Mouse (Mus musculus) heart, embryonic 15.5 days (tissue): Measurements from ENCODE around the gene Tbc1d10a. TPM values are rescaled to one million over a fixed set of nuclear protein-coding genes. Genes with fewer than 3 reads are reported as not detected.

Experiments
- ATAC-seq: fragments of 200-750 bp; cut with Nextera tagmentation; replicated peaks from 2 replicates; pipeline ENCODE4 v1.8.0; 2017; ENCODE audit warnings: low read depth, moderate TSS enrichment; ENCODE audit not compliant: insufficient number of reproducible peaks, insufficient read depth, low FRiP score
- H3K27ac ChIP-seq: fragments of 300-500 bp; sonication (generic); 2 replicates; pipeline ENCODE4 v1.5.1; 2015; ENCODE audit warnings: mild to moderate bottlenecking, inconsistent platforms
- H3K27me3 ChIP-seq: fragments of 300-500 bp; sonication (generic); 2 replicates; pipeline ENCODE4 v1.6.1; 2015; ENCODE audit warnings: inconsistent platforms
- H3K36me3 ChIP-seq: fragments of 300-500 bp; sonication (generic); 2 replicates; pipeline ENCODE4 v1.6.1; 2015; ENCODE audit warnings: mild to moderate bottlenecking, inconsistent platforms
- H3K4me1 ChIP-seq: fragments of 300-500 bp; sonication (generic); replicated peaks from 2 replicates; pipeline ENCODE4 v1.6.1; 2015; ENCODE audit warnings: inconsistent platforms
- H3K4me2 ChIP-seq: fragments of 300-500 bp; sonication (generic); 2 replicates; pipeline ENCODE4 v1.6.1; 2015; ENCODE audit warnings: inconsistent platforms, mild to moderate bottlenecking, moderate library complexity
- H3K4me3 ChIP-seq: fragments of 300-500 bp; sonication (generic); 2 replicates; pipeline ENCODE4 v1.5.1; 2015; ENCODE audit warnings: mild to moderate bottlenecking, inconsistent platforms
- H3K9ac ChIP-seq: fragments of 300-500 bp; sonication (generic); 2 replicates; pipeline ENCODE4 v1.6.1; 2015; ENCODE audit warnings: mild to moderate bottlenecking, inconsistent platforms
- H3K9me3 ChIP-seq: fragments of 300-500 bp; sonication (generic); replicated peaks from 2 replicates; pipeline ENCODE4 v1.6.1; 2016; ENCODE audit warnings: inconsistent platforms
- WGBS: fragments of 180-500 bp; shearing (Covaris S2); methylation state at CpG from one replicate; pipeline ENCODE4 v1.1.7; 2015; ENCODE audit warnings: mixed read lengths; 5-methylcytosine and 5-hydroxymethylcytosine counted together
- polyA plus RNA-seq: library from polyadenylated mRNA; unstranded; fragments of >200 nt; fragmentation: Nextera tagmentation; extraction: Ambion mirVana; gene quantifications from 2 replicates; pipeline ENCODE4 v1.2.1, GENCODE M21; 2015

Gene Tbc1d10a
- polyA plus RNA-seq, 1 experiment from 2014 or later, result 13.9 TPM

- Histone ChIP-seq H3K9ac (peak within 1 kb of the TSS; percentile 64), H3K4me1 (peaks cover 36% of the 10 kb centered on the region), H3K36me3 (peaks cover 17% of the 10 kb centered on the region), H3K4me2 (peak within 1 kb of the TSS; percentile 95), H3K4me3 (peak within 1 kb of the TSS; percentile 59), H3K27me3 (peaks cover 5% of the 10 kb centered on the region), H3K9me3 (no peaks in the 10 kb centered on the region), H3K27ac (peak within 1 kb of the TSS; percentile 66)
- 2% methylated on average over 52 of the region's 56 CpGs for WGBS
- ATAC-seq, result peak; percentile 80
Measured at GRCm38 (mm10) chr11:4217914-4218629, 31.5 kb downstream of the Tbc1d10a start, which contains the start of gene Castor1. Castor1 (plus strand) TSS chr11:4218225.

GRCm38 (mm10) chr11:4218637-4219036 is 32.0 kb downstream of the Tbc1d10a start:
- H3K4me3 ChIP-seq, result peak overlapping the region; percentile 59
- no peak for ATAC-seq

GRCm38 (mm10) chr11:4219317-4219751 is 32.7 kb downstream of the Tbc1d10a start:
- WGBS, result 7% methylated on average over 2 of the region's 2 CpGs
- H3K4me3 ChIP-seq, result peak overlapping the region; percentile 59; the same call in 1 of the 2 replicates
- peak overlapping the region; percentile 95 for H3K4me2 ChIP-seq
- peaks cover 36% of the 10 kb centered on the region for H3K4me1 ChIP-seq
- no peak for ATAC-seq
- no peaks in the 10 kb centered on the region for H3K9me3 ChIP-seq
- H3K27me3 ChIP-seq, result peaks cover 5% of the 10 kb centered on the region
- no peak overlapping the region for H3K9ac ChIP-seq
- peaks cover 6% of the 10 kb centered on the region; the same call in 1 of the 2 replicates for H3K36me3 ChIP-seq
- peak overlapping the region; percentile 66 for H3K27ac ChIP-seq

More at GRCm38 (mm10) chr11:4218637-4219036, 32.0 kb downstream of the Tbc1d10a start:
- peak overlapping the region; percentile 64 for H3K9ac ChIP-seq
- WGBS, result 8% methylated on average over 6 of the region's 6 CpGs
- peaks cover 12% of the 10 kb centered on the region for H3K36me3 ChIP-seq
- peak overlapping the region; percentile 95 for H3K4me2 ChIP-seq
- peak overlapping the region; percentile 66 for H3K27ac ChIP-seq
- no peaks in the 10 kb centered on the region for H3K9me3 ChIP-seq
- H3K4me1 ChIP-seq, result peaks cover 36% of the 10 kb centered on the region
- H3K27me3 ChIP-seq, result peaks cover 5% of the 10 kb centered on the region

GRCm38 (mm10) chr11:4219908-4220307 is 33.3 kb downstream of the Tbc1d10a start:
- Histone ChIP-seq H3K9ac (no peak overlapping the region), H3K36me3 (0 out of 2 replicates have a peak, but pooled peaks cover under 1% of the 10 kb centered on the region), H3K9me3 (no peaks in the 10 kb centered on the region), H3K4me3 (no peak overlapping the region), H3K27me3 (peaks cover 5% of the 10 kb centered on the region), H3K27ac (no peak overlapping the region), H3K4me2 (no peak overlapping the region), H3K4me1 (peaks cover 36% of the 10 kb centered on the region)
- no peak for ATAC-seq
- 50% methylated on average over 9 of the region's 9 CpGs for WGBS

GRCm38 (mm10) chr11:4220443-4221400 is 34.1 kb downstream of the Tbc1d10a start:
- Histone ChIP-seq H3K4me3 (no peak overlapping the region), H3K9me3 (no peaks in the 10 kb centered on the region), H3K27me3 (peaks cover 5% of the 10 kb centered on the region), H3K27ac (no peak overlapping the region), H3K9ac (no peak overlapping the region), H3K36me3 (no peaks in the 10 kb centered on the region), H3K4me1 (peaks cover 34% of the 10 kb centered on the region), H3K4me2 (no peak overlapping the region)
- 52% methylated on average over 28 of the region's 28 CpGs for WGBS
- no peak for ATAC-seq

GRCm38 (mm10) chr11:4222046-4222950 is 35.7 kb downstream of the Tbc1d10a start:
- 73% methylated on average over 17 of the region's 17 CpGs for WGBS
- Histone ChIP-seq H3K4me2 (no peak overlapping the region), H3K4me1 (peaks cover 21% of the 10 kb centered on the region)

GRCm38 (mm10) chr11:4223393-4224188 is 37.0 kb downstream of the Tbc1d10a start:
- Histone ChIP-seq H3K36me3 (no peaks in the 10 kb centered on the region), H3K4me3 (no peak overlapping the region), H3K27me3 (peaks cover 3% of the 10 kb centered on the region; the same call in 1 of the 2 replicates), H3K9ac (no peak overlapping the region), H3K9me3 (no peaks in the 10 kb centered on the region), H3K4me1 (peaks cover 9% of the 10 kb centered on the region), H3K4me2 (no peak overlapping the region), H3K27ac (no peak overlapping the region)
- no peak for ATAC-seq
- WGBS, result 34% methylated on average over 6 of the region's 7 CpGs

More at GRCm38 (mm10) chr11:4222046-4222950, 35.7 kb downstream of the Tbc1d10a start:
- H3K27me3 ChIP-seq, result peaks cover 5% of the 10 kb centered on the region
- ATAC-seq, result no peak
- H3K9me3 ChIP-seq, result no peaks in the 10 kb centered on the region
- H3K4me3 ChIP-seq, result no peak overlapping the region
- H3K36me3 ChIP-seq, result no peaks in the 10 kb centered on the region
- no peak overlapping the region for H3K27ac ChIP-seq
- no peak overlapping the region for H3K9ac ChIP-seq

GRCm38 (mm10) chr11:4224223-4224622 is 37.6 kb downstream of the Tbc1d10a start:
- Histone ChIP-seq H3K36me3 (no peaks in the 10 kb centered on the region), H3K4me3 (no peak overlapping the region), H3K4me1 (peaks cover 3% of the 10 kb centered on the region), H3K9me3 (no peaks in the 10 kb centered on the region), H3K4me2 (no peak overlapping the region), H3K27me3 (peaks cover 3% of the 10 kb centered on the region; the same call in 1 of the 2 replicates), H3K27ac (no peak overlapping the region), H3K9ac (no peak overlapping the region)
- no peak for ATAC-seq
- WGBS, result 65% methylated on average over 2 of the region's 2 CpGs

GRCm38 (mm10) chr11:4226569-4227325 is 40.2 kb downstream of the Tbc1d10a start:
- H3K27me3 ChIP-seq, result no peaks in the 10 kb centered on the region
- H3K27ac ChIP-seq, result no peak overlapping the region
- no peaks in the 10 kb centered on the region for H3K9me3 ChIP-seq
- H3K4me1 ChIP-seq, result no peaks in the 10 kb centered on the region
- 70% methylated on average over 5 of the region's 5 CpGs for WGBS
- H3K4me2 ChIP-seq, result no peak overlapping the region
- H3K36me3 ChIP-seq, result no peaks in the 10 kb centered on the region
- H3K9ac ChIP-seq, result no peak overlapping the region
- ATAC-seq, result no peak
- no peak overlapping the region for H3K4me3 ChIP-seq
